Mouse (Mus musculus) erythroblast, embryonic 14.5 days (primary cell): ENCODE data around the gene Dhx16.

Experiments
- GATA1 ChIP-seq: IDR thresholded peaks from 2 replicates; pipeline ENCODE4 v1.6.1; 2012; ENCODE audit warnings: low read length, inconsistent platforms, mixed read lengths
- TAL1 ChIP-seq: IDR thresholded peaks from 3 replicates; pipeline ENCODE4 v1.6.1; 2012; ENCODE audit warnings: low read length, inconsistent platforms, mixed read lengths

- TF ChIP-seq GATA1 (no peak), TAL1 (no peak)
Observed at GRCm38 (mm10) chr17:35937700-35938348, 58.2 kb downstream of the Dhx16 start.
